Mouse (Mus musculus): Measurements from ENCODE around the gene Gm49369. TPM values are rescaled to one million over a fixed set of nuclear protein-coding genes. Genes with fewer than 3 reads are reported as not detected.
"Not testable (repeated sequence)": the region's sequence is repeated elsewhere in the genome, so short reads cannot be mapped to it uniquely, and the experiment has no call there.

The Gm49369 gene
- total RNA-seq, 2 experiments from 2014 or later = 4.6 TPM; not detected in 1

GRCm38 (mm10) chr7:142340269-142340970, 42.0 kb downstream of the Gm49369 start:
- DNase-seq (ENCODE audit: low spot score in 2 of 2) = no peak
- intact Hi-C loops (cut with DNase I) = no loop called here

GRCm38 (mm10) chr7:142335151-142335550, 47.3 kb downstream of the Gm49369 start:
- intact Hi-C loops (cut with DNase I) = no loop called here
- no peak for DNase-seq (ENCODE audit: low spot score in 2 of 2)

DNA sequence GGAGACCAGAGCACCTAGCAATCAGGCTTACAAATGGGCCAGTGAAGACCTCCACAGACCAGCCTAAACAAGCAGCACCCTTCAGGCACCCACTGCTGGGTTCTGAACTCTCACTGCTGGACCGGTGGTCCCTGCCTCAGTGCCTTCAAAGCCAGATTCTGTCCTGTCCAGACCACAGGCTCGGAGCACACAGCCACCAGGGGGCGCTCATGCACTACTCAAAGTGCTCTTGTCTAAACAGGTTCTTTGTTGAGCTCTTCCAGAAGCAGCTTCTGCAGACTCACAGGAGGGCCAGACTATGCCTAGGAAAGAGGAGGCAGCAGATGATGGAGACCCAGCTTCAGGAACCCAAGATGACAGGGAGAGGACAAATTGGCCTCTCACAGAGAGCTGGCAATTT, 48.2 kb downstream of the Gm49369 start:
- DNase-seq (ENCODE audit: low spot score in 2 of 2) = peak; percentile 72 to 81
- intact Hi-C loops (cut with DNase I) = loop anchor here (1.0 to 5.0 kb wide), 4 partner anchors 101 to 338 kb away; partner anchors contain the start of gene Tnnt3

DNA sequence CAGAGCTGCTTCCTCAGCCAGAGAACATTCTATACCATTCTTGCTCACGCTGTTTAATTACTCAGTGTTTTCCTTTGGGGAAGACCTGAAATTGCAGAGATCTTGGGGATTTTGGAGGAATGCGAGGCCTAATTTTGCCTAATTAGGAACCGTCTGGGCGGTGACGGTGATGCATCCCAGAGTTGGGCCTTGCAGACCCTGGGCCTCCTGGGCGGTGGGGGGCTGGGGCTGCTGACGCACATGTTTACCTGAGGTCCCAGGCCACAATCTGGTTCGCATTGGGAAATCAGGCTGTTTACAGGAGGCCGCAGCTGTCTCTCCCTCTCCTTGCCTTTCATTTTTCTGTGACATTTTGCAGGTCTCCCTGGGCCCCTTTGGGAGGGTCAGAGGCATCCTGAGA, 49.7 kb downstream of the Gm49369 start:
- not testable (repeated sequence) for DNase-seq (ENCODE audit: low spot score in 2 of 2)
- intact Hi-C loops (cut with DNase I) = loop anchor here (5.0 kb wide), 2 partner anchors 165 to 340 kb away; partner anchors contain the start of gene Tnnt3

- no peak for DNase-seq (ENCODE audit: low spot score in 2 of 2)
- intact Hi-C loops (cut with DNase I) = loop anchor here (5.0 kb wide), 2 partner anchors 166 to 341 kb away; partner anchors contain the start of gene Tnnt3
These were observed 51.2 kb downstream of the Gm49369 start for GRCm38 (mm10) chr7:142331281-142331680.

GRCm38 (mm10) chr7:142330271-142330724, 52.2 kb downstream of the Gm49369 start:
- intact Hi-C loops (cut with DNase I) = loop anchor here (5.0 kb wide), 2 partner anchors 167 to 342 kb away; partner anchors contain the start of gene Tnnt3

DNA sequence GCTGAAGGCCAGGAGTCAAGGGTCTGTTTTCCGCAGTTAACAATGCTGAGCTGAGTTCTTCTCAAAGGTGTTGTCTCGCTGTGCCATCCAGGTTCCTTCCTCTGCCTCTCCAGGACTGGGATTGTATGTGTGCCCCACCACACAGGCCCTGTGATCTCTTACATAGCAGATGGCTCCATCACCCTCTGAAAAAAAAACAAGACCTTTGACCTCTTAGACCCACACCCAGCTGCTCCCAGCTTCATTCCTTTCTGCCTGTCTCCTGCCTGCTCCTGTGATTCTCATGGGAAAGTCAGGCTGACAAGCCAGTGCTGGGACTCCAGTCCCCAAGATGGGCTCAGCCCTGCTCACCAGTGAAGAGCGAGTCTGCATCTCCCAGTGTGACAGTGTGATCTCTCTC, 54.0 kb downstream of the Gm49369 start:
- intact Hi-C loops (cut with DNase I) = no loop called here
- DNase-seq (ENCODE audit: low spot score in 2 of 2) = no peak

More at GRCm38 (mm10) chr7:142330271-142330724, 52.2 kb downstream of the Gm49369 start:
- DNase-seq (ENCODE audit: low spot score in 2 of 2) = no peak

DNA sequence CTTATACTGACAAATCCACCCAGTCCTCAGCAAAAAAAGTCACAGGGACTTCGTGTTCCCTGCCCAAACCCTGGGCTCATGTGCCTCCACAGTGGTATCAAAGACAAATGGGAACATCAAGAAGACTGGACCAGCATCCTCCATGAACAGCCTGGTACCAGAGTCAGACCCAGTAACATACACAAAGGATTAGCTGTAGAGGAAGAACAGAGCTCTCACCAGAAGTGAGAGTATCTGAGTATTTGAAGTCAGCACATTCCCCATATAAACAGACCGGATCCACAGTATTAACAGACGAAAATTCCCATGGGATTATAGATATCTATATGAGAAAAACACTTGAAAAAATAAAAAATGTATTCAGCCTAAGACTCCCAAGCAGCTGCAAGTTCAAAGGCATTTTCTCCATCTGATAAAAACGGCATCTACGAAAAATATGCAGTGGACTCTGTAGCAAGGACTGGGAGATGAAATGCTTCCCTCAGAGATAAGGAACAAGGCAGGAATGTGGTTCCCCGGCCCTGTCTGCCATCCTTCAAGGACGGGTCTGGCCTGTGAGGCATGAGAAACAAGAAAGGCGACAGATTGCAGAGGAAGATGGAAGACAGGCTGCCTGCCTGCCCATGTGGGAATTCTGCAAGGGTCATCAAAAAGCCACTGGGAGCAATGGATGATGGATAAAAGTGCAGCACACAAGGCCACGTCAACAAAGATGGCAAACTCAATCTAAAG, 55.6 kb downstream of the Gm49369 start:
- intact Hi-C loops (cut with DNase I) = no loop called here

DNA sequence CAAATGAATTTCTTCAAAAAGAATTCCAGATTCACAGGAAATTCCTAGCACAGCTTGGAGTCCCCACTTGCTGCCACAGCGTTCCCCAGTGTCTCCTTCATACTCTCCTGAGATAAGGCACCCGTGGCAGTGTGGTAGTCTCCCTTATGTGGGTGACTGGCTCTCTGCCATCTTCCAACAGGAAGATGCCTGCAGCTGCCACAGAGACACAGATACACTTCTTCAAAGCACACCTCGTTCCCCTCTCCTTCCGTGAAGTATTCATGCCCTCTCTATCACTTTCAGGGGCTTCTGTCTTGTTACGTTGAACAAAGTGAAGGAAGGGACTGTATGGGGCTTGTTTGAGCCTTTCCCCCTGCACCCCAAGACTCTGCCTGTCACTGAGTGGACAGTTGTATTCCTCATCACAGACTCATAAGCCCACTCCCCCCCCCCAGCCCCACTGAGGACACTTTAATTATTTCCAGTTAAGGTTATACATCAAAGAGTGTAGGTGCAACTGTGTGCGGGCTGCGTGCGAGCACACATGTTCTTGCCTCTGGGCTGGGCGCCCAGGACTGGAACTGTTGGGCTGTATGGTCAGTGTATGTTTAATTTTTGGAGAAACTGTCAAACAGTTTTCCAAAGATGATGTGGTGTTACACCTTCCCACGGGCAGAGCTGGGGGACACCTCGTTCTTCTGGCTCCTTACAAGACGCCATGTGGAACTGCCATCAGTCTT, 58.9 kb downstream of the Gm49369 start:
- no peak for DNase-seq (ENCODE audit: low spot score in 2 of 2)
- intact Hi-C loops (cut with DNase I) = no loop called here

More for the DNA sequence above, 55.6 kb downstream of the Gm49369 start:
- no peak for DNase-seq (ENCODE audit: low spot score in 2 of 2)

GRCm38 (mm10) chr7:142322641-142323040, 59.8 kb downstream of the Gm49369 start:
- DNase-seq (ENCODE audit: low spot score in 2 of 2) = no peak
- intact Hi-C loops (cut with DNase I) = no loop called here

DNA sequence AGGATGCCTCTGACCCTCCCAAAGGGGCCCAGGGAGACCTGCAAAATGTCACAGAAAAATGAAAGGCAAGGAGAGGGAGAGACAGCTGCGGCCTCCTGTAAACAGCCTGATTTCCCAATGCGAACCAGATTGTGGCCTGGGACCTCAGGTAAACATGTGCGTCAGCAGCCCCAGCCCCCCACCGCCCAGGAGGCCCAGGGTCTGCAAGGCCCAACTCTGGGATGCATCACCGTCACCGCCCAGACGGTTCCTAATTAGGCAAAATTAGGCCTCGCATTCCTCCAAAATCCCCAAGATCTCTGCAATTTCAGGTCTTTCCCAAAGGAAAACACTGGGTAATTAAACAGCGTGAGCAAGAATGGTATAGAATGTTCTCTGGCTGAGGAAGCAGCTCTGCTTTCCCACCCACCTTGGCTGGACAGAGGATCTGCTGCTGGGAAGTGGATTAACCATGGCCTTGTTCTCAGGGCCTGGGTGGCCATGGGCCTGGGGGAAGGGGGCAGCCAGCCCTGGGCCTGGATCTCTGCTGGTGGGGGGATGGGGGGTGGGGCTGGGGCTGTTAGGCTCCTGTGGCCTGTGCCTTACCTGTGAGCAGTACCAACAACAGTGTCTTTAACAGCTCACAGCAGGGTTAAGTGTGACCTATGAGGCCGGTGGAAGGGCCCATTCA, 60.7 kb downstream of the Gm49369 start:
- intact Hi-C loops (cut with DNase I); DNase-seq (ENCODE audit: low spot score in 2 of 2): not testable (repeated sequence)

Other genes starting within 250 kb of the Gm49369 start
- gene Gm39115, start 246.6 kb downstream of the Gm49369 start, total RNA-seq (2021) = not detected
- gene Gm45337, start 238.1 kb downstream of the Gm49369 start, total RNA-seq (2021) = not detected
- gene Gm29735, start 225.6 kb downstream of the Gm49369 start, total RNA-seq (2021) = not detected
- gene Gm4553, start 216.9 kb downstream of the Gm49369 start, total RNA-seq (2021) = not detected
- gene Krtap5-2, start 206.7 kb downstream of the Gm49369 start, total RNA-seq (2021) = not detected
- gene Gm10153, start 192.3 kb downstream of the Gm49369 start, total RNA-seq (2021) = not detected
- not detected for gene Krtap5-3, start 181.3 kb downstream of the Gm49369 start, total RNA-seq (2021)
- not detected for gene Gm7579, start 170.8 kb downstream of the Gm49369 start, total RNA-seq (2021)
- gene Krtap5-5, start 152.7 kb downstream of the Gm49369 start, total RNA-seq (2021) = not detected
- gene Gm40460, start 141.6 kb downstream of the Gm49369 start, total RNA-seq (2021) = not detected
- gene Gm2431, start 124.3 kb downstream of the Gm49369 start, total RNA-seq (2021) = not detected
- gene Gm4559, start 108.3 kb downstream of the Gm49369 start, total RNA-seq (2021) = not detected
- gene Krtap5-1, start 85.5 kb downstream of the Gm49369 start, total RNA-seq (2021) = not detected
- not detected for gene Krtap5-4, start 79.1 kb downstream of the Gm49369 start, total RNA-seq (2021)
- 10 to 100 TPM; 30.8 to 33.4 TPM for gene Ifitm10, start 8.9 kb downstream of the Gm49369 start, total RNA-seq (2021)
- 100 to 1,000 TPM; 297 to 348 TPM for gene Ctsd, start 5.4 kb upstream of the Gm49369 start, total RNA-seq (2021)
- gene Syt8, start 52.2 kb upstream of the Gm49369 start, total RNA-seq (2021) = not detected
- under 1 TPM in 1 of 2 experiments, not detected in 1; 0.69 TPM for gene Tnni2, start 59.1 kb upstream of the Gm49369 start, total RNA-seq (2021)
- 1 to 10 TPM; 8.1 to 8.7 TPM for gene Lsp1, start 78.1 kb upstream of the Gm49369 start, total RNA-seq (2021)
- not detected for gene Tnnt3, start 116.2 kb upstream of the Gm49369 start, total RNA-seq (2021)
- 1 to 10 TPM; 2.9 to 6.0 TPM for gene Mrpl23, start 150.0 kb upstream of the Gm49369 start, total RNA-seq (2021)